Mouse (Mus musculus): Measurements from ENCODE around the gene Duoxa1.

- TF ChIP-seq CTCF (conservative IDR thresholded peaks at IDR 0.05; ENCODE audit: low read length) (no peak), NANOG (IDR thresholded peaks at IDR 0.05; ENCODE audit: borderline replicate concordance, low read length) (no peak)
Measured at GRCm38 (mm10) chr2:122349136-122349785, 35.7 kb upstream of the Duoxa1 start.
